Mouse (Mus musculus) stomach, postnatal 0 days (tissue): ENCODE data around the gene Pyroxd1. TPM values are rescaled to one million over a fixed set of nuclear protein-coding genes. Genes with fewer than 3 reads are reported as not detected.

Experiments
- ATAC-seq: fragments of 200-750 bp; cut with Nextera tagmentation; 2 replicates; pipeline ENCODE4 v1.8.0; 2017; ENCODE audit not compliant: low FRiP score, low TSS enrichment
- DNase-seq: peaks from one replicate; pipeline ENCODE4 v3.0.0-alpha.2; 2016; ENCODE audit warnings: low spot score
- H3K27ac ChIP-seq: fragments of 300-500 bp; sonication (generic); replicated peaks from 2 replicates; pipeline ENCODE4 v1.5.1; 2014; ENCODE audit warnings: mild to moderate bottlenecking, control low read depth
- H3K27me3 ChIP-seq: fragments of 300-500 bp; sonication (generic); 2 replicates; pipeline ENCODE4 v1.6.1; 2014; ENCODE audit warnings: low read length; ENCODE audit not compliant: control insufficient read depth, insufficient read depth
- H3K36me3 ChIP-seq: fragments of 300-500 bp; sonication (generic); 2 replicates; pipeline ENCODE4 v1.6.1; 2014; ENCODE audit warnings: low read length, mixed read lengths; ENCODE audit not compliant: control insufficient read depth, insufficient read depth
- H3K4me1 ChIP-seq: fragments of 300-500 bp; sonication (generic); replicated peaks from 2 replicates; pipeline ENCODE4 v1.6.1; 2014; ENCODE audit warnings: antibody characterized with exemption; ENCODE audit not compliant: control insufficient read depth, insufficient read depth
- H3K4me2 ChIP-seq: fragments of 300-500 bp; sonication (generic); replicated peaks from 2 replicates; pipeline ENCODE4 v1.6.1; 2014; ENCODE audit warnings: low read depth, mild to moderate bottlenecking, control low read depth, moderate library complexity
- H3K4me3 ChIP-seq: fragments of 300-500 bp; sonication (generic); 2 replicates; pipeline ENCODE4 v1.5.1; 2014; ENCODE audit warnings: low read depth, low read length, control low read depth
- H3K9ac ChIP-seq: fragments of 300-500 bp; sonication (generic); 2 replicates; pipeline ENCODE4 v1.6.1; 2014; ENCODE audit warnings: mild to moderate bottlenecking, low read length, control low read depth, mixed read lengths
- H3K9me3 ChIP-seq: fragments of 300-500 bp; sonication (generic); 2 replicates; pipeline ENCODE4 v1.6.1; 2016; ENCODE audit warnings: low read length; ENCODE audit not compliant: control insufficient read depth
- CTCF ChIP-seq: IDR thresholded peaks from 2 replicates; pipeline ENCODE4 v1.5.1; 2016; ENCODE audit warnings: antibody characterized with exemption, low read depth, mild to moderate bottlenecking, moderate library complexity
- EP300 ChIP-seq: optimal IDR thresholded peaks from 2 replicates; pipeline ENCODE3; 2016; ENCODE audit warnings: antibody characterized with exemption
- WGBS: fragments of 180-500 bp; shearing (Covaris S2); extraction: QIAGEN DNeasy Blood & Tissue Kit; methylation state at CpG from one replicate; pipeline ENCODE4 v1.1.7; 2014; 5-methylcytosine and 5-hydroxymethylcytosine counted together
- polyA plus RNA-seq: library from polyadenylated mRNA; unstranded; fragments of >200 nt; fragmentation: Nextera tagmentation; extraction: Ambion mirVana; gene quantifications from 2 replicates; pipeline ENCODE4 v1.2.1, GENCODE M21; 2015

Gene Pyroxd1
- polyA plus RNA-seq, 1 experiment from 2014 or later: 24.7 TPM

- Histone ChIP-seq H3K9me3 (no peaks in the 10 kb centered on the region), H3K36me3 (no peaks in the 10 kb centered on the region), H3K4me3 (no peak overlapping the region), H3K9ac (no peak overlapping the region), H3K4me2 (no peak overlapping the region), H3K4me1 (no peaks in the 10 kb centered on the region), H3K27me3 (no peaks in the 10 kb centered on the region), H3K27ac (no peak overlapping the region)
- WGBS: 29% methylated on average over 1 of the region's 1 CpGs
- TF ChIP-seq EP300 (no peak), CTCF (no peak)
- ATAC-seq (no peak), DNase-seq (no peak)
Measured at GRCm38 (mm10) chr6:142411140-142411539, 65.7 kb downstream of the Pyroxd1 start.

Other genes starting within 250 kb of the Pyroxd1 start
- 0.11 and 0.13 TPM in 2 replicates for gene Slco1a6, start 137.1 kb upstream of the Pyroxd1 start, polyA plus RNA-seq
- gene Iapp, start 47.2 kb upstream of the Pyroxd1 start, polyA plus RNA-seq: 0.87 and 1.7 TPM in 2 replicates
- gene Slco1a5, start 22.7 kb upstream of the Pyroxd1 start, polyA plus RNA-seq: 1.4 and 1.6 TPM in 2 replicates
- gene Recql, start 41.4 kb downstream of the Pyroxd1 start, polyA plus RNA-seq: 11.7 TPM in 2 replicates
- gene Golt1b, start 41.6 kb downstream of the Pyroxd1 start, polyA plus RNA-seq: 62.2 and 68.5 TPM in 2 replicates
- gene Spx, start 67.8 kb downstream of the Pyroxd1 start, polyA plus RNA-seq: 0.49 and 0.64 TPM in 2 replicates
- gene Gys2, start 127.5 kb downstream of the Pyroxd1 start, polyA plus RNA-seq: 0.07 and 0.58 TPM in 2 replicates
- gene Ldhb, start 162.3 kb downstream of the Pyroxd1 start, polyA plus RNA-seq: 151 and 174 TPM in 2 replicates
- 44.6 and 45.4 TPM in 2 replicates for gene Kcnj8, start 226.0 kb downstream of the Pyroxd1 start, polyA plus RNA-seq